Mouse (Mus musculus) heart, postnatal 10 days (tissue): Measurements from ENCODE around the gene Cluh. TPM values are rescaled to one million over a fixed set of nuclear protein-coding genes. Genes with fewer than 3 reads are reported as not detected.

ENCODE experiments used
- DNase-seq, 2 experiments: peaks; one replicate each; pipeline ENCODE4 v3.0.0; 2021
- intact Hi-C: fragments of 180-260 bp; cut with DNase I; formaldehyde crosslinking; loops from one replicate; pipeline ENCODE4 v1.15.1; 2025
- total RNA-seq, 2 experiments: library from RNA; stranded (reverse); gene quantifications; 2 replicates each; pipeline ENCODE4 v1.2.3; 2021

Gene Cluh
- total RNA-seq, 2 experiments from 2014 or later, result 234 to 237 TPM

- intact Hi-C loops, result no loop called here
- no peak for DNase-seq
Measured at GRCm38 (mm10) chr11:74671839-74672238, 22.5 kb downstream of the Cluh start.

DNA sequence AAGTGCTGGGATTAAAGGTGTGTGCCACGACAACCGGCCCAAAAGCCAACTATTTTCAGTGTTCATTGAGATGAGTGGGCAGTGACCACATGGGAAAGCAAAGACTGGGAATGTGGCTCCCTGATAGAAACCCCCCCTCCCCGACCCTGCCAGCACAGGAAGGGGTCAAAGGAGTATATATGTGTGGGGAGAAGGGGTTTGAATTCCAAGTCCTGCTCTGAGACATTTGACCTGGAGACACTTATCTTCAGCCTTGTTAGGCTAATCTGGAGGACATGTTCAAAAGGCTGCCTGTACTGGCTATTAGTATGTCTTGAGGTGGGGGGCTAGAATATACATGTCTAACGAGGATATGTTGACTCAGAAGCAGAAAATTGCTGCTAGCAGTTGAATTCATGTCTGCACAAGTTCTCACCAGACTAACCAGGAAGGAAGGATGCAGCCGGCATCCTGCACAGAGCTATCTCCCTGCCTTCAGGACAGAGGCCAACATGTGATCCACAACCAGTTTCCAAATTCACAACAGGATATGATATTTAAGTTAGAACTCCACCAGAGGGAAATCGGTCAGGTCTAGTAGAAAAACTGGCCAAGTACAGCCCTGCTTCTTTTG lies 23.7 kb downstream of the Cluh start:
- no peak for DNase-seq
- intact Hi-C loops, result no loop called here

GRCm38 (mm10) chr11:74673561-74673960 lies 24.3 kb downstream of the Cluh start:
- DNase-seq, result no peak
- intact Hi-C loops, result no loop called here

DNA sequence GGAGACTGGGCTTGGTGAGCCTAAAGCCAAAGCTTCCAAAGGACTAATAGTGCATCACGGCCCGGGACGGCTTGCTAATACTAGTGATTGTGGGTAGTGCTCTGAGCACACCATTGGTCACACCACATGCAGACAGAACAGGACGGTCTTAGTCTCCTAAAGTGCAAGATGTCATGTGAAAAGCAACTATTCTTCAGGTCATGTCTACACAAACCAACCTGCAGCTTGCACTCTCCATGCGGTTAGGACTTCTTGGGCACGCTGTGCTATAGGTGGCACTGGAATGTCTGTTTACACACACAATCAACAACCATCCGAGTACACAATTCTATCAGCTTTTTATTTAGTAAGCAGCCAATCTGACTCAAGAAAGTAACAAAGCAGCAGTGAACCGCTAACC lies 25.4 kb downstream of the Cluh start:
- no peak for DNase-seq
- intact Hi-C loops, result no loop called here

DNA sequence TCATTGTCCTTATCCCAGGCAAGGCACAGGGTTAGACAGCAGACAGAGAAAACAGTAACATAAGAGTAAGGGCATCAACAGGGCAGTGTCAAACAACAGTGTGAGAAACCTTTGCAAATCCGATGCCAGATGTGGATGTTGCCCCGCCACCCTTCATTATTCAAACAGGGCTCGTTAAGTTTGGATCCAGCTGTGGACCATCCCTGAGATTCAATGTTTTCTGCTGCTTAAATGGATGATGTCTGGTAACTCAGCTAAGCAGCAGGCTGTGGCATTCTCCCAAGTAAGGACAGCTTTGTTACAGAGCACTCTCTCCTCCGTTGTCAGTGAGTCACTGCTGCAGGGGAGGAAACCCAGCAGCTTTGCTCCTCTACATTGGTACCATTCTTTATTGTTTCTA lies 25.9 kb downstream of the Cluh start:
- no peak for DNase-seq
- intact Hi-C loops, result no loop called here

GRCm38 (mm10) chr11:74692151-74692550 lies 42.9 kb downstream of the Cluh start:
- intact Hi-C loops, result no loop called here
- DNase-seq, result no peak

- intact Hi-C loops, result no loop called here
- DNase-seq, result no peak
Measured at GRCm38 (mm10) chr11:74699505-74699904, 50.2 kb downstream of the Cluh start.

DNA sequence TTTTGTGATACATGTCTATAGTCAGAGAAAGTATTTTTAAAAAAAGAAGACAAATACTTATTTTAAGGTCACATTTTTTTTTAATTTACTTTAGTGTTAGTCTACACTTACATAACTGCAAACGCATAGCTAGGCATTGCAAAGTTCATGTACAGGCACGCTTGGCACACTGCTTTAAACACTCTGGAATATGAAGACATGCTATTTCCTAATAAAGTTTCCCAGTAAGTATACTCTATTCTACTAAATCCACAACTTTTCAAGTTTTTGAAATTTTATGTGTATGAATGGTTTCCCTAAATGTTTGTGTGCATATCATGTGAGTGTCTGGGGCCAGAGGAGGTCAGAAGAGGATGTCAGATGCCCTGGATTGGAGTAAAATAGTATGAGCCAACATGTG lies 54.8 kb downstream of the Cluh start:
- DNase-seq, result no peak
- intact Hi-C loops, result no loop called here

- intact Hi-C loops, result no loop called here
Measured at GRCm38 (mm10) chr11:74708781-74709180, 59.5 kb downstream of the Cluh start.

GRCm38 (mm10) chr11:74710671-74711070 lies 61.4 kb downstream of the Cluh start:
- no peak for DNase-seq
- intact Hi-C loops, result no loop called here

More at GRCm38 (mm10) chr11:74708781-74709180, 59.5 kb downstream of the Cluh start:
- DNase-seq, result no peak

- intact Hi-C loops, result no loop called here
- peak; percentile 53 to 54 for DNase-seq
Measured at GRCm38 (mm10) chr11:74715971-74716525, 66.8 kb downstream of the Cluh start.

Other genes starting within 250 kb of the Cluh start
- gene Rap1gap2, start 38.6 kb upstream of the Cluh start, total RNA-seq, result 10 to 100 TPM; 62.1 to 64.6 TPM
- gene Ccdc92b, start 29.9 kb upstream of the Cluh start, total RNA-seq, result under 1 TPM; 0.45 to 0.52 TPM
- 100 to 1,000 TPM; 236 to 281 TPM for gene Pafah1b1, start 75.2 kb downstream of the Cluh start, total RNA-seq
- 10 to 100 TPM in 1 of 2 experiments, 1 to 10 TPM in 1; 9.9 to 14.7 TPM for gene Mettl16, start 121.3 kb downstream of the Cluh start, total RNA-seq
- 10 to 100 TPM; 12.1 to 14.6 TPM for gene Mnt, start 181.4 kb downstream of the Cluh start, total RNA-seq
- 10 to 100 TPM; 12.2 to 12.9 TPM for gene Sgsm2, start 247.6 kb downstream of the Cluh start, total RNA-seq
- gene Tsr1, start 248.6 kb downstream of the Cluh start, total RNA-seq, result 10 to 100 TPM; 17.1 to 20.1 TPM